In the genomic region with DNA sequence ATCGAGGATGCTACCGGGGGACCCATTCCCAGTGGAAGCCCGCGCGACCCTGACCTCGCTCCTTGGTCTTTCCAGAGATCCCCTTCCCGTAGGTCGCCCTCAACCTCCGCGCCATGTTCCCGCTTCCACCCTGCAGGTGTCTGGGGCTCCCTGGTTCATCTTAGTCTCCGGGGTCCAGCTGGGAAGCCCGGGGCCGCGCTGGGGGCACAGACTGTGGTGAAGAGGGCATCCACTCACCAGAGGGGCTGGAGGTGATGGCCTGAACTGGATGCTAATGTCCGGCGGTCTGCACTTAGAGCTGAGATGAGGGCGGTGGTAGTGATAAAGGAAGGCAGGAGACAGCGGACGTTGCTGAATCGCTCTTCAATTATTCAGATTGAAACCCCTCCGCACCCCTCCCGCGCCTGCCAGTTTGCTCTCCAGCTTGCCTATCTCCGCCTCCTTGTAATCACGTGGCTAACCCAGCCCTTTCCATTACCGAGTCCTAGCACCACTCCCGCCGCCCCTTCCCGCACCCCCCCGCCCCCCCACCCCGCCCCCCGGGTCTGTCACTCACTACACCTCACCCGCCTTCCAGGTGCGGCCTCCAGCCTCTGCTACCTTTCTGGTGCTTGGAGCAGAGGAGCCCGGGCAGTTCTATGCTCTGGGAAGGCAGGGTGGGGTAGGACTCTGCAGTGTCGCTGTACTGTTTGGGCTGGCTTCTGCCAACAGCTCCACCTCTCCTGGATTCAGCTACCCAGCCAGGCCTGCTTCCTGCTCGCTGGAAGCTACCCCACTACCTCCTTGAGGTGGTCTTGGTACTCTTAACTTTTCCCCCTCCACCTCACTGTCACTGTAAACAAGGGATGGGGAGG, we compare ENCODE assay signal across 8 mouse cellular contexts. TPM values are rescaled to one million over a fixed set of nuclear protein-coding genes. Genes with fewer than 3 reads are reported as not detected.
A peak's percentile ranks its signal among the peaks of the same experiment; 100 is the strongest.
DNase-seq lines count a peak whose midpoint lies in the region; ATAC-seq and TF ChIP-seq lines count a peak whose summit lies in the region.

A gene (minus strand): TSS at position 445 of the 854 bp plus-strand sequence.

- peak; percentile 37; the same call in 1 of the 2 replicates for ATAC-seq in embryonic facial prominence, embryonic 14.5 days (ENCODE audit: low read depth)
- ATAC-seq in midbrain, embryonic 15.5 days (replicated peaks), result peak; percentile 95
- no peak for ATAC-seq in monocyte, adult 5-6 weeks (replicated peaks; ENCODE audit: insufficient number of reproducible peaks, low FRiP score, low TSS enrichment, poor library complexity, severe bottlenecking)

- H3K9ac ChIP-seq in embryonic facial prominence, embryonic 14.5 days (ENCODE audit: low read depth, low read length), result 0 out of 2 replicates have a peak within 1 kb of the TSS, but pooled peaks have one; percentile 5
- peak within 1 kb of the TSS; percentile 79 for H3K9ac ChIP-seq in midbrain, embryonic 15.5 days

- H3K36me3 ChIP-seq in embryonic facial prominence, embryonic 14.5 days (ENCODE audit: control insufficient read depth, insufficient read depth, low read length), result no peaks in the 10 kb centered on the region
- H3K36me3 ChIP-seq in midbrain, embryonic 15.5 days (replicated peaks), result no peaks in the 10 kb centered on the region

- H3K9me3 ChIP-seq in embryonic facial prominence, embryonic 14.5 days (ENCODE audit: control insufficient read depth, low read length), result no peaks in the 10 kb centered on the region
- H3K9me3 ChIP-seq in midbrain, embryonic 15.5 days, result no peaks in the 10 kb centered on the region

- peak within 1 kb of the TSS; percentile 33; the same call in 1 of the 2 replicates for H3K4me2 ChIP-seq in embryonic facial prominence, embryonic 14.5 days (ENCODE audit: low read depth, low read length)
- peak within 1 kb of the TSS; percentile 79 for H3K4me2 ChIP-seq in midbrain, embryonic 15.5 days

- H3K4me3 ChIP-seq in embryonic facial prominence, embryonic 14.5 days (ENCODE audit: low read depth, low read length), result peak within 1 kb of the TSS; percentile 25
- H3K4me3 ChIP-seq in layer of hippocampus, adult 2 months, result peak within 1 kb of the TSS; percentile 78
- peak within 1 kb of the TSS; percentile 61 for H3K4me3 ChIP-seq in midbrain, embryonic 15.5 days

- H3K27me3 ChIP-seq in embryonic facial prominence, embryonic 14.5 days (replicated peaks; ENCODE audit: control insufficient read depth, insufficient read depth, low read length), result peaks cover 39% of the 10 kb centered on the region
- H3K27me3 ChIP-seq in midbrain, embryonic 15.5 days (replicated peaks), result no peaks in the 10 kb centered on the region

- H3K4me1 ChIP-seq in embryonic facial prominence, embryonic 14.5 days (ENCODE audit: control insufficient read depth, insufficient read depth, low read length), result 0 out of 2 replicates have a peak, but pooled peaks cover 3% of the 10 kb centered on the region
- peaks cover 14% of the 10 kb centered on the region; the same call in 1 of the 2 replicates for H3K4me1 ChIP-seq in midbrain, embryonic 15.5 days

- no peak for TF ChIP-seq CTCF in layer of hippocampus, adult 2 months (conservative IDR thresholded peaks at IDR 0.05)

- no peak within 1 kb of the TSS for H3K27ac ChIP-seq in embryonic facial prominence, embryonic 14.5 days (replicated peaks; ENCODE audit: low read depth, low read length)
- peak within 1 kb of the TSS; percentile 97 for H3K27ac ChIP-seq in layer of hippocampus, adult 2 months
- peak within 1 kb of the TSS; percentile 71 for H3K27ac ChIP-seq in midbrain, embryonic 15.5 days

- 0% methylated on average over 21 of the region's 38 CpGs for WGBS in embryonic facial prominence, embryonic 14.5 days
- under 1% methylated on average over 36 of the region's 38 CpGs for WGBS in midbrain, embryonic 15.5 days

- DNase-seq in ES-CJ7 (ENCODE audit: low read depth, low spot score), result peak; percentile 42
- peak; percentile 20 for DNase-seq in adrenal gland, postnatal 25 days
- no peak for DNase-seq in embryonic facial prominence, embryonic 14.5 days (ENCODE audit: low spot score)
- peak; percentile 85 to 90 for DNase-seq in layer of hippocampus, adult 2 months (ENCODE audit: low spot score in 2 of 2)
- no peak for DNase-seq in ovary, postnatal 36 days (ENCODE audit: low spot score)
- no peak for DNase-seq in spleen, adult 18-20 months

RNA-seq across cellular contexts. Expression of the gene that starts here (rescaled TPM):
- 3.0 and 4.3 TPM in 2 replicates for total RNA-seq in adrenal gland, postnatal 25 days (2021)
- 0.43 and 0.47 TPM in 2 replicates for polyA plus RNA-seq in embryonic facial prominence, embryonic 14.5 days (2014; fragmentation: Nextera tagmentation; extraction: Ambion mirVana)
- total RNA-seq in layer of hippocampus, adult 2 months (2021), result 10 to 100 TPM; 94.4 to 97.3 TPM
- polyA plus RNA-seq in midbrain, embryonic 15.5 days (2015; fragmentation: Nextera tagmentation; extraction: Ambion mirVana), result 6.6 and 7.7 TPM in 2 replicates
- total RNA-seq in monocyte, adult 5-6 weeks (2017), result 0.10 to 0.11 TPM in 2 of 3 replicates, not detected in the other

Comparison
In these comparisons a context has a peak if more than half of its experiments do, and no peak if none do; other contexts are left out.
1. RNA of the gene that starts here (total RNA-seq): 94.4 to 97.3 TPM in layer of hippocampus, adult 2 months; 3.0 to 4.3 TPM in adrenal gland, postnatal 25 days and 0.10 to 0.11 TPM in monocyte, adult 5-6 weeks; every median in the first group is over 10 times any median in the second.
2. Peak in ATAC-seq, H3K4me3 ChIP-seq, H3K9ac ChIP-seq and H3K4me2 ChIP-seq in embryonic facial prominence, embryonic 14.5 days; RNA of the gene not detected or under 1 TPM.
3. DNase-seq: peak in ES-CJ7 (single experiment), adrenal gland, postnatal 25 days (single experiment) and layer of hippocampus, adult 2 months (2 of 2); none in embryonic facial prominence, embryonic 14.5 days (single experiment), ovary, postnatal 36 days (single experiment) and spleen, adult 18-20 months (0 of 2).
4. H3K4me3 ChIP-seq: peak in every context shown above with its lines; median percentile 78 in layer of hippocampus, adult 2 months; 61 in midbrain, embryonic 15.5 days; 25 in embryonic facial prominence, embryonic 14.5 days.